Mouse (Mus musculus) thymus, adult 2 months (tissue): ENCODE measurements around the gene Olfr1425. TPM values are rescaled to one million over a fixed set of nuclear protein-coding genes. Genes with fewer than 3 reads are reported as not detected.
"Not testable (repeated sequence)": the region's sequence is repeated elsewhere in the genome, so short reads cannot be mapped to it uniquely, and the experiment has no call there.

ENCODE experiments used
- DNase-seq: peaks from one replicate; pipeline ENCODE4 v3.0.0; 2021
- H3K27ac ChIP-seq: fragments of 200-500 bp; 2 replicates; pipeline ENCODE4 v1.5.1; 2012; ENCODE audit warnings: low read length, control low read depth; ENCODE audit not compliant: control insufficient read depth, insufficient read depth
- H3K27me3 ChIP-seq: fragments of 200-500 bp; 2 replicates; pipeline ENCODE4 v1.6.1; 2012; ENCODE audit warnings: mild to moderate bottlenecking, low read length, moderate library complexity, mixed read lengths; ENCODE audit not compliant: control insufficient read depth, insufficient read depth
- H3K36me3 ChIP-seq: fragments of 200-500 bp; 2 replicates; pipeline ENCODE4 v1.6.1; 2012; ENCODE audit warnings: mild to moderate bottlenecking, low read length, moderate library complexity; ENCODE audit not compliant: control insufficient read depth, insufficient read depth
- H3K4me1 ChIP-seq: fragments of 200-500 bp; replicated peaks from 2 replicates; pipeline ENCODE4 v1.6.1; 2012; ENCODE audit warnings: low read length; ENCODE audit not compliant: control insufficient read depth, insufficient read depth
- H3K4me3 ChIP-seq: fragments of 200-500 bp; 2 replicates; pipeline ENCODE4 v1.5.1; 2012; ENCODE audit warnings: mild to moderate bottlenecking, low read length, control low read depth, moderate library complexity; ENCODE audit not compliant: control insufficient read depth, insufficient read depth
- CTCF ChIP-seq: fragments of 200-500 bp; IDR thresholded peaks from 2 replicates; pipeline ENCODE4 v1.5.1; 2012; ENCODE audit warnings: mild to moderate bottlenecking, control low read depth, low read length, moderate library complexity, borderline replicate concordance; ENCODE audit not compliant: control insufficient read depth, poor library complexity, insufficient read depth; ENCODE audit errors: extremely low read depth
- POLR2A ChIP-seq: fragments of 200-500 bp; IDR thresholded peaks from 2 replicates; pipeline ENCODE4 v1.6.1; 2012; ENCODE audit warnings: mild to moderate bottlenecking, low read length, control low read depth, moderate library complexity; ENCODE audit not compliant: control insufficient read depth, poor library complexity, insufficient read depth; ENCODE audit errors: extremely low read depth
- WGBS: fragments of 180-500 bp; shearing (Covaris S2); methylation state at CpG from one replicate; pipeline ENCODE4 v1.1.7; 2018; 5-methylcytosine and 5-hydroxymethylcytosine counted together
- polyA plus RNA-seq: library from polyadenylated mRNA; depleted of rRNA; stranded (reverse); fragments of >200 nt; gene quantifications from 2 replicates; pipeline ENCODE4 v1.2.3, GENCODE M21; 2012

The Olfr1425 gene
- polyA plus RNA-seq, 1 experiment, result not detected

DNA sequence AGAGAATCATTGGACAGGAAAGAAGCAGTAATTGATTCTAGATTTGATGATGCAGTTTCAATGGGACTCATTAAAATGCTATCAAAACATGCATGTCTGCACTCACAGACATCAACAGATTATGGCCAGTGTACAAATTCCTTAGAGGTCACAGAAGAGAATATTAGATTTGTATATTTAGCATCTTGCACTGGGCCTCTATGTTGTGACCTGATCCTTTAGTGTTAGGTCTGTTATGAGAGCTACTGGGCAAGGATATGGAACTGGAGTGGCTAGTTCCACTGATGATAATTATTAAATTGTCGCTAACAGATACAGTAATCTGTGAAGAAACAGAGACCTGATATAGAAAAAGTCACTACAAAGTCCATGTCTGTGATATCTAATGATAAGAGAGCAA is 14.4 kb upstream of the Olfr1425 start, which contains the start of gene Olfr1426:
TSS of gene Olfr1426 (minus strand) at position 101 of the 400 bp plus-strand sequence.
- 85% methylated on average over 1 of the region's 1 CpGs for WGBS
- TF ChIP-seq CTCF (no peak), POLR2A (no peak)
- H3K4me3 ChIP-seq, result no peak within 1 kb of the TSS
- H3K4me1 ChIP-seq, result no peaks in the 10 kb centered on the region
- H3K27ac ChIP-seq, result no peak within 1 kb of the TSS
- H3K36me3 ChIP-seq, result no peaks in the 10 kb centered on the region
- DNase-seq, result no peak
- no peaks in the 10 kb centered on the region for H3K27me3 ChIP-seq

DNA sequence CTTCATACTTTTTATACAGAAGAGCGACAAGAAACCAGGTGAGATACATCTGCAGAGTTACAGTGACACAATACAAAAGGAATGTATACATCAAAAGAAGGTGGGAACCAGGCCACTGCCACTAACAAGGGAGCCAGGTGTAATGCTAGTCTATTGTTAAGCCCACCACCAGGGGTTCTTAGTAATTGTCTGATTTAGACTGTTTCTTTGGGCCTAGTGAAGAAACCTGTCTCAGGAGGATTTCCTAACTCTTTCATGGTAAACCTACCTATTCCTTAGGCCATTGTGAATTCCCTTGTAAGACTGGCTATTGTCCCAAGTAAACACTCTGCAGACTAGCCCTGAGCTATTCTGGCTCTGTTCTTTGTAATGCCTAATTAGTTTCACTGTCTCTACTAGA is 8.0 kb downstream of the Olfr1425 start:
- H3K36me3 ChIP-seq, DNase-seq, H3K27ac ChIP-seq, H3K4me1 ChIP-seq, H3K27me3 ChIP-seq, H3K4me3 ChIP-seq: not testable (repeated sequence)
- WGBS, result 86% methylated on average over 1 of the region's 1 CpGs

DNA sequence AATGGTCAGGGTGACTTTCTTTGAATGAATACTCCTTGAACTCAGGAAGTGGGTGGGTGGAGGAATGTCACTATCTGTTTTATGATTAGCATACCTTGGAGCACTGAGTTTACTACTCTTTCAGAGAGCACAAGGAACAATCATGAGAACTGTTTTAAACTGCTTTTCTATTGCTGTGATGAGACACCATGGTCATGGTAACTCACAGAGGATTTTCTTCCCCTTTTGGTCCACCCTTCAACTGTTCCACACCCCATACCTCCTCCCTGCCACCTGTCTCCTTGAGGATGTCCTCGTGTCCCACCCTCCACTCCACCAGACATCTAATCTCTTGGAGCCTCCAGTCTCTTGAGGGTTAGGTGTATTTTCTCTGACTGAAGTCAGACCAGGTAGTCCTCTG is 9.7 kb downstream of the Olfr1425 start:
- not testable (repeated sequence) for H3K4me3 ChIP-seq, H3K27ac ChIP-seq, H3K27me3 ChIP-seq, DNase-seq, H3K36me3 ChIP-seq, H3K4me1 ChIP-seq
- WGBS, result 70% methylated on average over 1 of the region's 1 CpGs

DNA sequence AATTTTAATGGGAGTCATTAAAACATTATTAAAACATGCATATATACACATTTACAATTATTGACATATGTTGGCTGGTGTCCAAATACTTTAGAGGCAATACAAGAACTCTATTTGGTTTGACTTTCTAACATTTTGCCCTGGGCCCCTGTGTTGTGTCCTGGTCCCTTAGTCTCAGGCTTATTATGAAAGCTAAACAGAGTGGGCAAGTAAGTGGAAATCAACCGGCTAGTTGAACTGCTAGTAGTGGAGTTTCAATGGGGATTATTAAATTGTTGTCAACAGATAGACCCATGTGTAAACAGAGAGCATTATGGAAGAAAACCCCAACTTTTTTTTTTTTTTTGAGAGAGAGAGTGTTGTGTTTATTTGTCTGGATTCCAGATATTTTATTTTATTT is 14.9 kb downstream of the Olfr1425 start, which contains the start of gene Olfr1424:
TSS of gene Olfr1424 (minus strand) at position 101 of the 400 bp plus-strand sequence.
- not testable (repeated sequence) for H3K4me3 ChIP-seq, DNase-seq, H3K27ac ChIP-seq, H3K36me3 ChIP-seq, H3K4me1 ChIP-seq, H3K27me3 ChIP-seq
- 100% methylated on average over 1 of the region's 1 CpGs for WGBS

DNA sequence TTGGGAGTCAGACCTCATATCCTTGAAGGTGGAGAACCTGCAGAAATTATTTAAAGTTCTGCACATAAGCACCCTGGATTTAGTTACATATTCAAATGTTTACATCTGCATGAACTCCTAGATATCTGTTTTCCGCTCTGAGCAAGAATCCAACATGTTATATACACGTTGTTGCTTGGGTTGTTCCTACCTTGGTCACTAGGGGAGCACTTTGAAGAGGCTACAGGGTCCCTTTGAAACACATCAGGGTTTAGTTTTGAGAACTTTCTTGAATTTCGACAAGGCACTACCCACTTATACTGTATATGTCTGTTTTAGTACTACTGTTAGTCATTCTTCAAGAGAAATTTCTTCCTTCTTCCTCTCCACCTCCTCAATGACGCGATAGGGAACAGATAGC is 34.4 kb downstream of the Olfr1425 start:
- DNase-seq, result no peak
- Histone ChIP-seq H3K27me3 (no peaks in the 10 kb centered on the region), H3K36me3 (no peaks in the 10 kb centered on the region), H3K27ac (no peak overlapping the region), H3K4me1 (no peaks in the 10 kb centered on the region), H3K4me3 (no peak overlapping the region)
- WGBS, result 94% methylated on average over 5 of the region's 5 CpGs
- TF ChIP-seq CTCF (no peak), POLR2A (no peak)

DNA sequence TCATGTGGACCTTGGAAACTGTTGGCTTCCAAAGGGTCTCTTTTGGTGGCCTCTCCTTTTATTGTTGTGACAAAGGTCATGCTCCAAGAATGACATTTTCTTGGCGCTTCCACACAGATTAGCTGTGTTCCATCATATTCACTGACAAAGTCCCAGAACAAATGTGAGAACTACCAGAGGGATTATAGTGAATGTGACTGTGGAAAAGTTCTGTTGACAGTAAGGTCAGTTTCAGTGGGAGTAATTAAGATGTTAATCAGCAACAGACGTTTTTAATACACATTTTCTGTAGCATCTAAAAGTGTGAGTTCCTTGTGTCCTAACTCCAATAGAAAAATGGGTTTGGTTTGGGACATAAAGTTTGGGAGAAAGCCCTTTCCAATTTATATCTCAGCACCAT is 36.3 kb downstream of the Olfr1425 start, which contains the start of gene Olfr1423:
TSS of gene Olfr1423 (minus strand) at position 101 of the 400 bp plus-strand sequence.
- TF ChIP-seq CTCF (no peak), POLR2A (no peak)
- Histone ChIP-seq H3K4me3 (no peak within 1 kb of the TSS), H3K27me3 (no peaks in the 10 kb centered on the region), H3K36me3 (no peaks in the 10 kb centered on the region), H3K27ac (no peak within 1 kb of the TSS), H3K4me1 (no peaks in the 10 kb centered on the region)
- WGBS, result 78% methylated on average over 2 of the region's 2 CpGs
- DNase-seq, result no peak

DNA sequence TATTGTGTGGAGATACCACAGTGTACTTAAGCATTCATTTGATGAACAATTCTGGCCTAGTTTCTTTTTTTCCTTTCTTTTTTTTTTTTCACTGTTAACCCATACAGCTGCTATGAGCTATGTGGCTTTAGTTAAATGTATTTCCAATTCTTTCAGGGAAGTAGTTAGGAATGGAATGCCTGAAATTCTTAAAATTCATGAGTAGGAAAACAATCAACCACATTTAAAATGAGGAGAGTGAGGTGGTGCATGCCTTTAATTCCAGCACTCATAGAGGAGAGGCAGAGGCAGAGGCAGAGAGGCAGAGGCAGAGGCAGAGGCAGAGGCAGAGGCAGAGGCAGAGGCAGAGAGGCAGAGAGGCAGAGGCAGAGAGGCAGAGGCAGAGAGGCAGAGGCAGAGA is 39.8 kb downstream of the Olfr1425 start:
- no peaks in the 10 kb centered on the region for H3K4me1 ChIP-seq
- no peak for DNase-seq
- no peaks in the 10 kb centered on the region for H3K36me3 ChIP-seq
- no peaks in the 10 kb centered on the region for H3K27me3 ChIP-seq
- TF ChIP-seq CTCF (no peak), POLR2A (no peak)
- no peak overlapping the region for H3K27ac ChIP-seq
- no peak overlapping the region for H3K4me3 ChIP-seq
